Mouse (Mus musculus) c-Kit-positive CD71-positive TER-119-negative erythroid progenitor cells, embryonic 14.5 days (primary cell): Measurements from ENCODE around the gene Dmrtc2.
"Not testable (repeated sequence)": the region's sequence is repeated elsewhere in the genome, so short reads cannot be mapped to it uniquely, and the experiment has no call there.

ENCODE experiments used
- DNase-seq: peaks from one replicate; pipeline ENCODE4 v3.0.0-alpha.2; 2013; ENCODE audit warnings: low read depth

Gene Dmrtc2

DNA sequence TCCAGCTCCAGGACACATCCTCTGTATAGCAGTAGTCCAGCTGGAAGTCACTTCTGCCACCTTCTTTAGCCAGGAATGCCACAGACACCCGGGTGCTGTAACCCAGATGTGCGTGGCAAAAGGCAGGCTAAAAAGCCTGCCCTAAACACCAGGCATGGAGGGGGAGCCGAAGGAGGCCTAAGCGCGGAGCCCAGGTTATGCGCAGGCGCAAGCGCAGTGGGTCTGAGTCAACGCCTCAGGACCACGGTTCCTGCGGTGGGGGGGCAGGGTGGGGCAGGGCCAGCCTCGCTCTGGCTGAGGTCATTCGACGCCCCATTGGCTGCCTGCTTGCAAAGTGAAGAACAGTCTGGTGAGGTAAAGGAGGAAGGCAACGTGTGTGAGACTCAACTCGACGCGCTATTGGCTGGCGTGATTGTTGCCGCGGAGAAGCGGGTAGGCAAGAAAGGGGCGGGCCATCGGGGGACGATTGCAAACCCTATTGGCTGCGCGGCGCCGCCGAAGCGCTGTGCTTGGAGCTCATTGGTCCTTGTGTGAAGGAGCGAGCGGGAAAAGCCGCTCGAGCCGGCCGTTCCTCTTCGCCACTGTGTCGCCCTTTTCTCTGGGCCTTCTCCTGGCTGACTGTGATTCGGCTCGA is at the start of gene Dmrtc2, which contains the start of gene Lypd4:
Dmrtc2 (plus strand) TSS at position 526 of the 634 bp plus-strand sequence.
Lypd4 (minus strand) TSS at position 410 of the 634 bp plus-strand sequence.
- no peak for DNase-seq

DNA sequence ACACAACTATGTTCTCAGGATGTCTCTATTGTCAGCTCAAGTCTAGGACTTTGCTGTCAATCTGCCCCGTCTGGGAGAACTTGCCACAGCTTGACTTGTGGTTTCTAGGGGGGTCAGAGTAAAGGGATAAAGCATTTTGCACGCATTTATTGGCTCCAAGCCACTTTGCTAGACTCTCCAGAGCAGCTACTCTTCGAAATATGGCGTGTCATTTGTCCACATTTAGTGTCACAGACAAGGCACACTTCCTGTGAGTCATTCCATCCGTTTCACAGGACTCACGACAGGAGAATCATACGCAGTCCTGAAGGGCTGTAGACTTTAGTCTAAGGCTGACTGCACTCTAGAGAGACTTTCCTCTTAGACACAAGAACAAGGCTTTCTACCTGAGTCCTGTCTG is 45.4 kb upstream of the Dmrtc2 start:
- no peak for DNase-seq

DNA sequence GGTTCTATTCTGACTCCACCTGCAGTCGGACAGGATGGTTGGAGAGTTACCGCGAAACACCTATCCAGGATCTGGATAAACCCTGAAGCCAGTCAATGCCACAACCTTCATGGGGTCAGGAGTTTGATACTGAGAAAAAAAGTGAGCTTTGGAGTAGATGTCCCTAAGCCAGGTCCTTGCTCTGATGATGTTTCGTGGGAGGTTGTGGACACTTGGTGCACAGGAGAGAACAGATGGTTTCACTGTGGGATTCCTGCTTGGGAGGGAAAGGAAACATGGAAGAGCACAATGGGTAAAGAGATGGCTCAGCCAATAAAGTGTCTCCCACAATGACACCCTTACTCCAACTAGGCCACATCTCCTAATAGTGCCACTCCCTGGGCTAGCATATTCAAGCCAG is 42.7 kb upstream of the Dmrtc2 start:
- DNase-seq, result no peak

DNA sequence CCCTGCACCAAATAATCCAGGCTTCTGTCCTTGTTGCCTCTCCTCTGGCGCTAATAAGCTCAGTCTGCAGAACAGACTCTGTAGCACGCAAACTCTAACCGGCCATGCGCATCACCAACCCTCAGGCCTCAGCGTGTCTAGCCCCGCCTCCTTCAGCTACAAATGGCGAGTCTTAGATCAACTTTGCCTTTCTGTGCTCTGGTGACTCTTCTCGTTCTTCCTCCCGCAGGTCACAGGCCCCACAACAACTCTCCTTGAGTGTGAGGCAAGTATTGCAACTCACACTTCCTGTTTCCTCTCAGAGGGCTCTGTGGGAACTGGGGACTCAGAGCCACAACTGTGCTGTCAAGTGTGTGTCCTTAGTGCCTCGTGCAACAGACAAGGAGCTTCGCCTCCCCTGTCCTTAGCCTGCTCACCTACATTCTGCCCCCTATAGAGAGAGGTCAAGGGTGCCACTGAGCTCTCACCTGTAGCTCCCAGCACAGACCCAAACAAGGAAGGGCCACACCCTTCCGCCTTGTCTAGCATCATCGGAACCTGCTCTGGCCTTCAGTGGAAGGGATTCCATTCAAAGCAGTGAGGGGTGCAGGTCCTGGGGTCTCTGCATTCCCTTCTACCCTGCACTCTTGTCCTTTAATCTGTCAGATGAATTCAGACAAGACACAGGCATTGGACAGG is 31.0 kb upstream of the Dmrtc2 start:
- not testable (repeated sequence) for DNase-seq

DNA sequence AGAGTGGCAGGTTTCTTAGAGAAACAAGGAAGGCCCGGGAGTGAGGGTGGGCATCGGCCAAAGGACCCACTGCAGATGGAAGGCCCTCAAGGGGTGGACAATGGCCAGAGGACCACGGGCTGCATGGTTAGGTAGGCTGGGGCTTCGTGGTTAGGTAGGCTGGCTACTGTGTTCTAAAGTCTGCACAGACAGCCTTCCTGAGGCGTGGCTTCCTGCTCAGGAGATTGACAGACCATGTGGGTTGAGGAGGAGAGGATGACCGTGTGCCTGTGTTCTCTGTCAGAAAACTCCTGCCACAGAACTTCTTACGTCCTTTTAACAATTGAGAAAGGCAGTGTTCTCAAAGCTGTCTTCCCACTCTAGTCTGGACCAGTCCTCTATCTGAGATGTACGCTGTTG is 30.4 kb upstream of the Dmrtc2 start:
- DNase-seq, result no peak

DNA sequence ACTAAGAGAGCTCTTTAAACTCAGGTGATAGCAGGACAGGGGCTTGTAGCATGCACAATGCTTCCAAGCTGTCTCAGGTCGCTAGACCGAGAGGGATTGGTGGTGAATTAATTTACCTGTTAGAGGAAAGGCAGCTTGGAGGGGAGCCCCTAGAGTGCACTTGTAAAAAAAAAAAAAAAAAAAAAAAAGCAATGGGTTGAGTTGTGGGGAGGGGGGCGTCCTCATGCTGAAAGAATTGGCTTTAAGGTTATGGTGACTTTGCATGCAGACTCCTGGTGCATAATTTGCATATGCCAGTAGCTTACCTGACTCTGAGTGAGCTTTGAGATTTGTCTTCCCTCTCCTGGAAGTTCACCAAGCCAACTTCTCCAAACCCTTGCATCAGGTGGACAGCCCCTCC is 29.5 kb upstream of the Dmrtc2 start:
- no peak for DNase-seq

DNA sequence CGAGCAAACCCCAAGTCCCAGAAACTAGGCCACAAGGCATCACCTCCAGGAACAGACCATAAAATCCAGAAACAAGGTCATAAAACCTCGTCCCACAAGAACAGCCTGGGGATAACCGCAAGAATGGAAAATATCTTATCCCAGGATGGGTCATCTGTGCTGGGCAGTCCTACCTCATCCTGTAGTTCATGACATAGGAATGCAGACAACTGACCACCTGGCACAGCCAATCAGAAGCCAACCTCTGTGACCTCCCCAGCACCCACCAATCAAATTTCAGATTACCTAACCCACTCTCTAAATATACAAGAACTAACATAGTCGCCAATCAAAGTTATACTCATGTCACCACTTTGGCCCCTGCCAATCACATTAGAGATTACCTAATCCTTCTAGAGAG is 28.8 kb upstream of the Dmrtc2 start:
- DNase-seq, result no peak

DNA sequence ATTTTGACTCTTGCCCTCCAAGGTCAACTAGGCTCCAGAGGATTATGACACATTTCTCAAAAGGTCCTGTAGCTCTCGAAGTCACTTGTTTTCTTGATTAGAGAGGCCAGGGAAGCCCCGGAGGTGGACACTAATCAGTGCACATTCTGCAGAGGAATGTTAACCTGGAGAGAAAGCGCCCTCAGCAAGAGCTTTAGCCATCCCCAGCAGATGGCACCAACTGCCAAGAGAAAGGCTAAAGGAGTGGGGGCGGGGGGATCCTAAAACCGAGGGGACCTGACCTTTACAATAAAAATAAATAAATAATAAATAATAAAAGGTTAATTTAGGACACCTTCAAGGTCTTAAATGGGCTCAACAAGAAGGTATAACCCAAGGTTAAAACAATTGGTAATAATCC is 25.7 kb upstream of the Dmrtc2 start:
- DNase-seq, result no peak

DNA sequence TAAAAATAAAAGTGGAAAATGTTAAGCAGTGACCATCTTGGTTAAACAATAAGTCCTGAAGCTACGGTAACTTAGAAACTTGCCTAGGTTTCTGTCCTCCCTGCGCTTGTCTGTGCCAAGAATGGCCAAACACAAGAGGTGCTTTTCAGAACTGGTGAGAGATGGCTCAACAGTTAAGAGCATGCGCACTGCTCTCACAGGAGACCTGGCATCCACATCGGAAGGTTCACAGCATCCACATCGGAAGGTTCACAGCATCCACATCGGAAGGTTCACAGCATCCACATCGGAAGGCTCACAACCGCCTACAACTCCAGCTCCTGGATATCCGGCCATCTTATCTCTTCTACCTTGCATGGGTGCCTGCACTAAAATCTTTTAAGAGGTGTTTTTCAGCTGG is 24.7 kb upstream of the Dmrtc2 start:
- no peak for DNase-seq

DNA sequence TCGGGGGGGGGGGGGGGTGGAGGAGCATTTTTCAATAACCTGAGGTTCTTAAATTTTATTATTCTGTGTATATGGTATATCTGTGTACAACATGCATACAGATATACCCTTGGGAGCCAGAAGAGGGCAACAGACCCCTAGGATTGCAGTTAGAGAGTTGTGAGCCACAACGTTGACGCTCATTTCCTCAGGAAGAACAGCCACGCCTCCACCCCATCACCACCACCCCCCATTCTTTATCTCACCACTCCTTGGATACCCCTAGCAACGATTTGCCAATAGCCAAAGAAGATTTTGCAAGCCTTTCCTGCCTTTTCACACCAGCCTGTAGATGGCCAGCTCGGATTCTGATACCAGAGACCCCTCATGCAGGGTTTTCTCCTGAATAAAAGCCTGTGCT is 24.1 kb upstream of the Dmrtc2 start:
- peak; percentile 55 for DNase-seq

DNA sequence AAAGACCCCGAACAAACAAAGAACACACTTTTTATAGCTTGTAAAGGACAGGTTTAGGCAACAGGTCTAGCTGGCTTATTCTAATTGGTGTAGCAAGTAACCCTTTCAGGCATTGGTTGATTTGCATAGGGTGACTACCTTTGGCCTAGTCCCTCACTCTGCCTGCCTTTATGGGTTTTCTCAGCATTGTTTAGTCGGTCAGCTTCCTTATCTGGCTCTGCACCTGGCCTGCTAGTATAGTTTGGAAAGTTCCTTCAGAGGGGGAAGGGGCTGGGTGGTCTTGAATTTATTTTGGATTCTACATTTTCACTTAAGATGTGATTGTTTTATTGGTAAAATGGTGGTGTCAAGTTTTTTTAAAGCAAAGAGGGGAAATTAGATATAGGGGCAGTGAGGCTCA is 23.3 kb upstream of the Dmrtc2 start:
- not testable (repeated sequence) for DNase-seq

DNA sequence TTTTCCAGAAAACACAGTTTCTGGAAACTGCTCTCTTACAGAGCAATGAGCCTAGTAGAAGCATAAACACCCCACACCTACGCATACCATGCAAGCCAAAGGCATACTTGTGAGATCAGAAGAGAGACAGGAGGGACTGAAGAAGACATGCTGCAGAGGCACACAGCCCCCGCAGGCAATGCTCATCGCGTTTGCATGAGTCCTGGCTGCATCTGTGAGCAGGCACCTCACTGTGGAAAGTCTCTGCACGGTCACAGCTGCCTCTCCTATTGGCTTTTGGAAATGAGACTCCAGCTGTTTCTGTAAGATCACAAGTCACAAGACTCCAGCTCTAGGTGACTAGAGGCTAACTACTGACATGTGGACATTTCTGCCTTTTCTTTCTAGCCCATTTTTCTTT is 19.7 kb upstream of the Dmrtc2 start:
- DNase-seq, result peak; percentile 15

DNA sequence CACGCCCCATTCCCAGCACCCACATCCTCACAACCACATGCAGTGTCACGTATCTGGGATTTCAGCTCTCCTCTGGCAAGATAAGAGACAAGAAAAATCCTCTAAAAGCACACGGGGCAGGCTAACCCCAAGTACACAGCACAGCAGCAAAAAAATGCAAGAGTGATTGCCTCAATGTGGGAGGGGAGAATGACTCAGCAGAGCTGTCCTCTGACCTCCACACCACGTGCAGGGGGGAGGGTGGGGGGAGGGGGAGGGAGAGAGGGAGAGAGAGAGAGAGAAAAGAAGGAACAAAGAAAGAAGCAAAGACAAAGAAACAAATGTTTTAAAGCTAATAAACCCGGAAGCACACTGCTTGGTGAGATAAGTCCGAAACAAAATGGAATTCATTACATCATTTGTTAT is 19.0 kb upstream of the Dmrtc2 start:
- DNase-seq, result peak; percentile 72

DNA sequence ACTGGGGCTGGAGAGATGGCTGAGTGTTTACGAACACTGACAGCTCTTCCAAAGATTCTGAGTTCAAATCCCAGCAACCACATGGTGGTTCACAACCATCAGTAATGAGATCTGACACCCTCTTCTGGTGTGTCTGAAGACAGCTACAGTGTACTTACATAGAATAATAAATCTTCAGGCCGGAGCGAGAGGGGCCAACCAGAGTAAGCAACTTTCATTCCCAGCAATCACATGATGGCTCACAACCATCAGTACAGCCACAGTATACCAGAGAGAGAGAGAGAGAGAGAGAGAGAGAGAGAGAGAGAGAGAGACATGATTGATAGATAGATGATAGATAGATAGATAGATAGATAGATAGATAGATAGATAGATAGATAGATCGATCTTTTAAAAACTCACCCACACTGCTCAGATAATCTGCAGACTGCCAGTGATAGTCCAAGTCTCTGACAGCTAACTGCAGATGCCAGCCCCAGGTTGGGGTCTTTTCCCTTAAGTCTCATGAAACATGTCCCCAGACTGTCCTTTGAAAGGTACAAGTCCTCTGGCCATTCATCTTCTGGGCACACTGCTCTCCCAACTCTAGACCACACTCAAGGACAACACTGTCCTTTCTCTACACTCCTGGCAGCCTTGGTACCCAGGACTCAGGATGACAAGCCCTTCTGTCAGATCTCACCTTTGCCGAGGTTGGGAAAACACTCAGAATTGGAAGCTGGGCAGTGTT is 18.1 kb upstream of the Dmrtc2 start:
- DNase-seq, result no peak

DNA sequence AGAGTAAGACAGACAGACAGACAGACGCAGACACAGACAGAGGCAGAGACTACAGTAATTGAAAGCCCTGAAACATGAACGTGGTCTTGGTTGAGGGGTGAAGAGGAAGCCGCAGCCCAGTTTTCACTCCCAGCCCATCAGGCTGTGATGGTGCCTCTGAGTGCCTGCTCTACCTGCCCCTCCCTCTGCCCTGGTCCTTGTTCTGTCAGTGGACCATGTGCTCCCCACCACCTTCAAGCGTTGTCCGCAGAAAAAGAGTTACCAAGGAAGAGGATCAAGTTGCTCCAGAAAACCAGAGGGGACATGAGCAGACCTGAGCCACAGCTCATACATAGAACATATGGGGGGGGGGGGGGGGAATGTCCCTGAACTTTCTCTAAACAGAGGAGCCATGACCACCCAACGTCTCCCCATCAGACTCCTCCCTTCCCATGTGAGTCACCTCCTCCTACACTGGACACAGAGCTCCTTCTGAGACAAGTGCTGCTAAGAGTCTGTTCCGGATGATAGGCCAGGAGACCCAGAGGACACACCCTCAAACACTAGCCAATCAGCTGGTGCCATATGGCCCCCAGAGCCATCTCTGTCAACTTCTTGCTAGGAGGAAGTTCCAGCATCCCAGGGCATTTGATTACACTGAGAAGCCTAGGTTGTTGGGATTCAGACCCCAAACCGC is 17.2 kb upstream of the Dmrtc2 start:
- DNase-seq, result peak; percentile 84

DNA sequence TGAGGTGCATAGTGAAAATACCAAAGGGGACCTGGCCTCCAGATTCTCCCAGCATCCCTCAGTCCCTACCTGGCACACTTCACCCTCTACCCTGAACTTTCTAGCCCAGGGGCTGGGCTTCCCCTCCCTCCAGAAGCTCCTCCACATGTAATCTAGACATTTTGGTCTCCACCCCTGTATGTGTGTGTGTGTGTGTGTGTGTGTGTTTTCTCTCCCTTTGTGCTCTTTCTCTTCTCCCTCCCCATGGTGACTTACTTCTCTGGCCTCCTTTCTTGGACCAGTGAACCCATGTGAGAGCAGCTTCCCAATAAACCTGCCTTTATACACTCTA is 16.7 kb upstream of the Dmrtc2 start:
- DNase-seq, result no peak

DNA sequence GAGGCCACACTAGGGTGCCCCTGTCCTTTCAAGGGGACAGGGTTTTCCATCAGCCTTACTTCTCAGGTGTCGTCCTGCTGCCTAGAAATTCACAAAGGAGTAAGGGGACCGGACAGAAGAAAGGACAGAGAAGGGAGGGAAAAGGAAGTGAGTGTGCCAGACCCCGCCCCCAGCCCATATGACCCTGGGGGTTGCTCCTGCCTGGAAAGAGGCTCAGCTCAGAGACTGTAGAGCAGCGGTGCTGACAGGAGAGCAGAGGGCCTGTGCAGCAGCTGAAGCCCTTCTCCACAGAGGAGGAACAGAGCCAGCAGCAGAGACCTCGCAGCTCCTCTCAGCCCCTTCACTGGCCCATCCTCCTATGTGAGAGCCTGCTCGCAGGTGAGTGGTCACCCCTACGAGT is 16.2 kb upstream of the Dmrtc2 start:
- no peak for DNase-seq

DNA sequence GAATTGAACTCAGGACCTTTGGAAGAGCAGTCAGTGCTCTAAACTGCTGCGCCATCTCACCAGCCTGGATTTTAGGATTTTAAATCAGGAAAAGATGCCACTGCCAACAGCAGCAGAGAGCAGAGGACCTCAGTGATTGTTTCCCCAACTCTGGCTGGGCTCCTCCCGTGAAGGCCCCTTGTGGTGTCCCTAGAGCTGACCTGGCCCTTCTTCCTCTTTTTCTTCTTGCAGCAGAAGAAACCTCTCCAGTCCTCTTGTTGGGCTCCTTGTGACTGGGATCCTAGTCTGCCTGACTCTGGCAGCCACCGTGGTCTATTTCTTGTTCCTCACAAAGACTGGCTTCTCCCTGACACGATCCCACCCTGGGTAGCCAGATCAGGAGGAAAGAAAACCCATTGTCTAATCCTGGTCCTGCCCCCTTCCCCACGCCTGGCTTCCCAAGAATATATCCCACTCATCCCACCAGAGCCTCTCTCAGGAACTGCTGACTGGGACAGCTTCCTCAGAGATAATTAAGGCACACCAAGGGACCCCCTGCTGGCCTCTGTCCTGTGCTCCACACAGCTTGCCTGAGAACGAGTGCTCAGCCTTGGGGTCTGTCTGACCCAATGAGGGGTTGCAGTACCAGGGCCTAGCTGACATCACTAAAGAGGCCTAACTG is 13.3 kb upstream of the Dmrtc2 start:
- no peak for DNase-seq

DNA sequence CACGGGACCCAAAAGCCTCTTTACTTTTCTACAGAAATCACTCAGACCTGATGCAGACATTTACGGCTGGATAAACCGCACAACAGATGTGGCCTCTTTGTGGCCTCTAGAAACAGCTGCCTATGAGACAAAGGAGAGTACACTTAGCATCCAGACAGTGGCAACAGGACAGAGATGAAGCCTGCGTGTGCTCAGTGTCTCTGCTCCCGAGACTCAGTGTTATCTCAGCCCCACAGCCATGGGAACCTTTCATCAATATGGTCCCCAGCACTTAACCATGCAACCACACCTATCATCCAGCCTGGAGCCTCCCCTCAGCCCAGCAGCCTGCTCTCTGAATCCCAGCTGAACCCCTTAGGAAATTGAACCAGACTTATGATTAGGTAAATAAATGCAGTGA is 10.6 kb upstream of the Dmrtc2 start:
- peak; percentile 48 for DNase-seq

DNA sequence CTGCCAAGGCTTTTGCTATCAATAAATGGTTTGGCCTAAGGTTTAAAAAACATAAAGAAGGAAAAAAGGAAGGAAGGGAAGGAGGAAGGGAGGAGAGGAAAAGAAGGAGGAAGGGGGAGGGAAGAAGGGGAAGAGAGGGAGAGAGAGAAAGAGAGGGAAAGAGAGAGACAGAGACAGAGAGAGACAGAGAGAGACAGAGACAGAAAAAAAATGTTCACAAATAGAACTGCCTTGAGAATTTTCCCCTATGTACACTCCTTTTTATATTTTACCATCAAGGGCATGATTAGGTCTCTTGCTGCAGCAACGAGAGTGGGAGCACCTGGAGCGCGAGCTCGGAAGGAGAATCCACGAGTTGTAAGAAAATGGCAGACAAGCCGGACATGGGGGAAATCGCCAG is 7.9 kb upstream of the Dmrtc2 start, which contains the start of gene Gm9844:
Gm9844 (plus strand) TSS at position 301 of the 400 bp plus-strand sequence.
- DNase-seq, result no peak

DNA sequence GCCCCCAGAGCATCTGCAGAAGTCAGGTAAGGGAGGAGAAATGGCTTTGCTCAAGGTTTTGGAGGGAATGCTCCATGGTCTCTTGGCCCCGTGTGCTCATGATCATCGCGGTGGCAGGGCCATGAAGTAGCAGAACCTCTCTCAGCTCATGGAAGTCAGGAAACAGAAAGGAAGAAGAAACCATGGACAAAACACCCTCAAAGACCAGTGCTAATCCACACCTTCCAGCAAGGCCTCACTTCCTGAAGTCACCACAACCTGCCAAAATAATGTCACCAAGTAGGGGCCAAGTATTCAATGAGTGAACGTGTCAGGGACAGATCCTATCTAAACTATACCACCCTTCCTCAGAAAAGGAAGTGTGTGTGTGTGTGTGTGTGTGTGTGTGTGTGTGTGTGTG is 7.0 kb upstream of the Dmrtc2 start:
- DNase-seq, result no peak

DNA sequence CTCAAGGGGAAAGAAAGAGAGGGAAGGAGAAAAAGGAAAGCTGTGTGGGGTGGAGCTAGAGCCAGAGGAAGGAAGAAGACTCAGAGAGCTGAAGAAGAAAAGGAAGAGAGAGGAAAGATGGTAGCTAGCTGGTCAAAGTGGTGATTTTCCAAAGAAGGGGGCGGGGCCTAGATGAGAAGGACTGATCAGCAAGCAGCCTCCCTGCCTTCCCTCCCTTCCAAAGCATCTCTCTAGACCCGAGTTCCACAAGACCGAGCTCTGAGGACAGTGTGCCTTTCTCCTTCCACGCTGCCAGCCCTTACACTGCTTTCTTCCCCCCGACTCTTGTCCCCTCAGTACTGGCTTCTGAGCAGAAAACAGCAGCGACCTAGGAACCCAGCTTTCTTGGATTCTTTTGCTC is 5.7 kb upstream of the Dmrtc2 start:
- no peak for DNase-seq
